Mouse (Mus musculus) right cerebral cortex, postnatal 14 days (tissue): ENCODE results near the gene Exosc3.
"Not testable (repeated sequence)": the region's sequence is repeated elsewhere in the genome, so short reads cannot be mapped to it uniquely, and the experiment has no call there.

ENCODE experiments used
- DNase-seq: peaks from one replicate; pipeline ENCODE4 v3.0.0; 2022

The Exosc3 gene

GRCm38 (mm10) chr4:45342286-45343155, at the start of gene Exosc3:
TSS of gene Exosc3 (minus strand) at chr4:45342732.
- peak; percentile 41 for DNase-seq

- DNase-seq = no peak
Observed at GRCm38 (mm10) chr4:45392099-45392498, 49.6 kb upstream of the Exosc3 start.

DNA sequence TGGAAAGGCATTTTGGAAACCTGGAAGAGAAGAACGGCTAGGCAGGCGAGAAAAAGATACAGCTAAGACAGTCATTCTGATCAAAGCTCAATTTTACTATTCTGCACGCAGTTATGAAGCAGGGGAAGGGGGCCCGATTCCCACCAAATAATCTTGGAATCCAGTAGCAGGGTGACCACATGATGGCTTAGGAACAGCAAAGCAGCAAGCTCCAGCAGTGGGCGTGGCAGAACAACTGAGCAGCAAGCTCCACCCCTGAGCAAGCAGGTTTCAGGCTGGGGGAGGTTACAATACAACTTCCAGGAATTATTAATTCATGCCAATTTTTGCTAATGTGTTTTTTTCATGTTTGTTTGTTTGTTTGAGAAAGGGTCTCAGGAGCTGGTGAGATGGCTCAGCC, 44.8 kb upstream of the Exosc3 start:
- DNase-seq = not testable (repeated sequence)

GRCm38 (mm10) chr4:45382133-45382532, 39.6 kb upstream of the Exosc3 start:
- DNase-seq = not testable (repeated sequence)

- DNase-seq = not testable (repeated sequence)
Observed at GRCm38 (mm10) chr4:45380903-45381580, 38.5 kb upstream of the Exosc3 start.

DNA sequence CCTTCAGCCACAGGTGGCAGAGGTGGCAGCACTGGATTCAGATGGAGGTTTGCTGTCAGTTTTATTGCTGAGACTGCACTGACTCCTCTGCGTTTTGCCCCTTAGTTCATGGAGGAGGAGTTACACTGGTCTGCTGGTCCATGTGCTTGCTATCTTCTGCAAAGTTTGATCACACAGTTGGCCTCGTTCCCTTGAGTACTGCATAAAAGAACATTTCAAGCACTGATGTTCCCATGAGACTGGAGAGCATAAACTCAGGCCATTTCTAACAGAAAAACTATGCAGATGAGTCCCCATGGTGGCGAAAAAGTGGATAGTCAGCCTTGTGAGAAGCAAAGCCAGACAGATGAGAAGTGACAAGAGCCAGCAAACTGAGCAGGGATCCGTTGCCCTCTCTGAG, 34.0 kb upstream of the Exosc3 start:
- no peak for DNase-seq

DNA sequence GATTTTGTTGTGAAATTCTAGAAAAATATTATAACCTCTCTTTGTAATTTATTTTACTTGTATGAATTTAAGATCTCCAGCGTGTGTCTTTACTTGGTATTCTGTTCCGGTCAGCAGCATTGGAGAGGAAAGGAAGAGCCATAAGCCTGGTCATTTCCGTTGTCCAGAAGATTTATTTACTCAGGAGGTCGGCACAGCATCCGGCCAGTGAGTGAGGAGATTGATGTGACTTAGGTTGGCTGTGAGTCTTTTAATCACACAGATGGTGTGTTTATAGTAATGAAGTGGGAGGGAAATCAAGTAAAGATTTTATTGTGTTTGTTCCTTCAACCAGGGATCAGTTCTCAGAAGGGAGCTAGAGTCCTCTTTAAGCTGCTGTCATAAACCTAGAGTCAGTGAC, 32.3 kb upstream of the Exosc3 start:
- no peak for DNase-seq

- DNase-seq = no peak
Observed at GRCm38 (mm10) chr4:45371261-45371660, 28.7 kb upstream of the Exosc3 start.

DNA sequence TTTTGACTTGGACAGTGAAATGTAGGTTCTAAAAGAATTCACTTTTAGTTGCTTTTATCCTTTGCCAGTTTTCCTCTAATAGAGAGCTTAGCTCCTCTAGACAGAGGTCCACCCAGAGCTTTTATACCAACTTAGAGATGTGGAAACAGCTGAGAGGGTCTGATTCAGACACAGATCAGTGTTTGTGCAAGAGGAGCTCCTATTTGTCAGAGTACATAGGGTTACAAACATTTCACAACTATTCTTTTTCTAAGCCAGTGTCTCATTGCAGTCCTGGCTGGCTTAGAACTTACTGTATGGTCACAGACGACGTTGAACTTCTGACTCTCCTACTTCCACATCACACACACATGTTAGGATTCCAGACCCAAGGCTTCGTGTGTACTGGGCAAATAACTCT, 14.1 kb upstream of the Exosc3 start:
- DNase-seq = no peak

DNA sequence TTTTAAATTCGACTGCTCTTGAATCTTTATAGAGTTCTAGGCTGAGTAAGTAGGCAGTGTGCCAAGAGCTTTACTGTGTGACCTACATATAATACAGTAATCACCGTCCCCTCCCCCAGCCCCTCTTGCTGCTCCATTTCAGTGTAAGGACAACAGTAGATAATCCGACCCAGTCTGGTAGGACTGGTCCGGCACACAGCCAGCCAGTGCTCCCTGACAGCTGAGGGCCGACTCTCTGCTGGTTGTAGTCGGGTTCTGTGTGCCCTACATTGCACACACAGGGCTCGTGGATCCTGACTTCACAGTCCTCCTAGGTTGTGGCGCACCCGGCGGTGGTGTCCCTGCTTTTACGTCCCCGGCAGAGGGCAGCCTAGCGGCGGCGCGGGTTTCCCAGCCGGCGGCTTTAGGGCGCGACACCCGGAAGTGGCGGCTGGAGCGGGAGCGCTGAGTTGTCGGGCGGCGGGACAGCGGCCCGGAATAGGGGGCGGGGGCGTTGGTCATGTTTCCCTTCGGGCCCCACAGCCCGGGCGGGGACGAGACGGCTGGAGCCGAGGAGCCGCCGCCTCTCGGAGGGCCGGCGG, 773 bp downstream of the Exosc3 start, which contains the start of gene Dcaf10:
Gene Dcaf10 (plus strand): TSS at position 433 of the 581 bp plus-strand sequence.
- DNase-seq = peak; percentile 93

DNA sequence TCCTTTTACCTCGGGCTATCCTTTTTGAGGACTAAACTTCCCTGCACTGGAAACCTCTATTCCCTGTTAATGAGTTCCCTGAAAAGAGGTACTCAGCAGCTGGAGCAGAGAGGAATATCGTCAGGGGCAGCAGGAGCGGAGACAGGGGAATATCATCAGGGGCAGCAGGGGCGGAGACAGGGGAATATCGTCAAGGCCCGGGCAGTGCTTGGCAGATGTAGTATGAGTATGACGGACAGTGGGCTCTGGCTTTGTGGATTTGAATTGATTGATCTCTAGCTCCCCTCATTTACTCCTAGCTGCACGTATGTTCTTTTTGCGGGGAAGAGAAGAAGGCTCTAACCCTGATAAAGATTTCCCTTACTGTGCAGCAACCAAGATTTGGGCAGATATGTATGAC, 1.3 kb downstream of the Exosc3 start:
- no peak for DNase-seq

- DNase-seq = no peak
Observed at GRCm38 (mm10) chr4:45332466-45332865, 10.1 kb downstream of the Exosc3 start.

DNA sequence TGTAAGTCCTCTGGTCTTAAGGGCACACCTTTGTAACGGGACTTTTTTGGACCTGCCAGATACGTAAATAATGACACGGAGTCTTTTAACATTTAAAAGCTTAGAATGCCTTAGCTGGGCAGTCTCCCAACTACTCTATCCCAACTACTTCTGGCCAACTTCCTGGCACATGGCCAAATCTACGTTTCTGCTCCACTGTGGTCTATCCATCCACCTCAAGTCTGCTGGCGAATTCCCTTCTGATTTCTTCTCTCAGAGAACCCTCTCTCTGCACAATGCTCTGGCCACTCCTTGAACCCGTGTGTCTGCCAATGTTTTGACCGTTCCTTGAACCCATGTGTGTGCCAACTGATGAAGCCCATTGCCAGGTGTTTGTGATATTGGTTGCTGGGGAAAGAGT, 11.4 kb downstream of the Exosc3 start:
- DNase-seq = no peak

- DNase-seq = peak; percentile 77
Observed at GRCm38 (mm10) chr4:45320159-45320816, 22.2 kb downstream of the Exosc3 start.

GRCm38 (mm10) chr4:45311056-45311455, 31.5 kb downstream of the Exosc3 start:
- DNase-seq = no peak

DNA sequence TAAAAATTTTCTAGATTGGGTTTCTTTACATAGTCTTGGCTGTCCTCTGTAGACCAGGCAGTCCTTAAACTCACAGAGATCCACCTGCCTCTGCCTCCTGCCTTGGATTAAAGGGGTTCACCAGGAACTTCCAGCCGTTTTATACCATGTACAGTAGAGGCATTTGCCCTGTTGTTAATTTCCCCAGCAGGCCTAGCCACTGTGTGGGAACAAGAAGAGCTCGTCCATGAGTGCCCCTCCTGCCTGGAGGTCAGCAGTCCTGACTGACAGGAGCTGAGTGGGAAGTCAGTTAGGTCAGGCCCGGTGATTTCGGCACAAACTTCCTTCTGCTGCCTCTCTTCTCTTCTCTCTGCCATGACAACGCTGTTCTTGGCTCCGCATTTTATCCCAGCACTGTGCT, 33.9 kb downstream of the Exosc3 start:
- DNase-seq = no peak

GRCm38 (mm10) chr4:45308046-45308445, 34.5 kb downstream of the Exosc3 start:
- peak; percentile 20 for DNase-seq

- no peak for DNase-seq
Observed at GRCm38 (mm10) chr4:45305536-45305935, 37.0 kb downstream of the Exosc3 start.

DNA sequence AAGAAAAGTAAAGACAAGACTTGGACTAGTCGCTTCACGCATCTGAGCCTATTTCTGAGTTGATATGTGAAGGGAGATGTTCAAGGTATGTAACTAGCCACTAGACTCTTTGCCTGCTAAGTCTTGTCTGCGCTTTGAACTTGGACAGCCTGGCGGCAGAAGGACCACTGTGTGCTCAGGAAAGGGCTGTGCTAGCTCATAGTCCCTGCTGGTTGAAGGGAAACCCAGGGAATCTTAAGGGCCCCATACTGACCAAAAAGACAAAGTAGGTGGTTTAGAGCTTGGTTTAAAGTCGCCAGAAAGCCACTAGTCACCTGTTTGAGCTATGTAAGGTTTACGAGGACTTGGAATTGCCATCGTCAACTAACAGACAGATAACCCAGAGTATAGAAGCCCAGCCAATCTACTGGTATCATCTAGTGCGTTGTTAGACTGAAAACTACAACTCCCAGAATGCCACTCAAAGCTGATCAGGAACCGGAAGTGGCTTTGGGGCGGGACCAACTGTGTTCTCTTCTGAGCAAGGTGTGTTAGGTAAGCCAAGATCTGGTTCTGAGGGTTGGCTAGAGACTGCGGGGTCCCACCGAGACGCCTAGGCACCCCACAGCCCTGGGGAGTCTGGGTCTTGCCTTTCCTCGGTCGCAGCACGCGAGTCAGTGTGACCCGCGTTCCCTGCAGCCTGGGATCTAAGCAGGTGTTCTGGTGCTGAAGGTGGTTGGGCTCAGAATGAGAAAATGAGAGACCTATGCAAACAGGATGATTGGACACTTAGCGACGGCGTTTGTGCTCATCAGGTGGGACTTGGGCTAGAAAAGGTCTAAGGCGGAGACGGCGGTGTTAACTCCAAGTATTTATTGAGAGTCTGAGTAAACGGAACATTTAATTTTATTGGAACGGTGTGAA, 45.6 kb downstream of the Exosc3 start, which contains the start of gene Trmt10b:
Gene Trmt10b (plus strand): TSS at position 466 of the 903 bp plus-strand sequence.
- peak; percentile 62 for DNase-seq

- no peak for DNase-seq
Observed at GRCm38 (mm10) chr4:45287906-45288305, 54.6 kb downstream of the Exosc3 start.

DNA sequence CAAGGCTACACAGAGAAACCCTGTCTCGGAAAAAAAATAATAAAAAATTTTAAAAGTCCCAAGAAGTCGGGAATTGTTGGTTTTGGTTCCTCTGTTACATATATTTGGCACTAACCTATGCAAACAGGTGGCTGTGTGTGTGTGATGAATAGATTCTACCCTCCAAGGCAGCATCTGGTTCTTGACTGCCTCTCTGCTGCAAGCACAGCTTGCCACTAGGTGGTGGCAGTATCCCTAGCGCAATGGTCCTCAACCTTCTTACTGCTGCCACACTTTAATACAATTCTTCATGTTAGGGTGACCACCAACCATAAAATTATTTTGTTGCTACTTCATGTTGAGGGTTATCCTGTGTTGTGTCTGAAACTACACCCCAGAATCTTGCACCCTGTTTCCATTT, 56.2 kb downstream of the Exosc3 start:
- DNase-seq = no peak

GRCm38 (mm10) chr4:45279981-45280548, 62.5 kb downstream of the Exosc3 start:
- peak; percentile 44 for DNase-seq
